Mouse (Mus musculus) forebrain, embryonic 10.5 days (tissue): ENCODE measurements around the gene Grap. TPM values are rescaled to one million over a fixed set of nuclear protein-coding genes. Genes with fewer than 3 reads are reported as not detected.

ENCODE experiments used
- DNase-seq: peaks from one replicate; pipeline ENCODE4 v3.0.0-alpha.2; 2017; ENCODE audit warnings: low spot score; ENCODE audit errors: extremely low spot score
- H3K27ac ChIP-seq: fragments of 300-500 bp; sonication (generic); 2 replicates; pipeline ENCODE4 v1.5.1; 2016; ENCODE audit warnings: mild to moderate bottlenecking
- H3K27me3 ChIP-seq: fragments of 300-500 bp; sonication (generic); 2 replicates; pipeline ENCODE4 v1.6.1; 2016; ENCODE audit warnings: mild to moderate bottlenecking; ENCODE audit not compliant: poor library complexity, severe bottlenecking
- H3K36me3 ChIP-seq: fragments of 300-500 bp; sonication (generic); replicated peaks from 2 replicates; pipeline ENCODE4 v1.6.1; 2016; ENCODE audit warnings: mild to moderate bottlenecking, moderate library complexity
- H3K4me1 ChIP-seq: fragments of 300-500 bp; sonication (generic); 2 replicates; pipeline ENCODE4 v1.6.1; 2016
- H3K4me3 ChIP-seq: fragments of 300-500 bp; sonication (generic); 2 replicates; pipeline ENCODE4 v1.5.1; 2016; ENCODE audit warnings: mild to moderate bottlenecking, moderate library complexity
- H3K9me3 ChIP-seq: fragments of 300-500 bp; sonication (generic); 2 replicates; pipeline ENCODE4 v1.6.1; 2016; ENCODE audit warnings: mild to moderate bottlenecking, moderate library complexity
- WGBS: fragments of 180-500 bp; shearing (Covaris S2); methylation state at CpG from one replicate; pipeline ENCODE4 v1.1.7; 2016; 5-methylcytosine and 5-hydroxymethylcytosine counted together
- polyA plus RNA-seq: library from polyadenylated mRNA; unstranded; fragments of >200 nt; fragmentation: Nextera tagmentation; extraction: Ambion mirVana; gene quantifications from 2 replicates; pipeline ENCODE4 v1.2.1, GENCODE M21; 2016

The Grap gene
- polyA plus RNA-seq, 1 experiment from 2014 or later, result 9.0 TPM

- Histone ChIP-seq H3K4me3 (no peak overlapping the region), H3K27ac (no peak overlapping the region), H3K27me3 (peaks cover 5% of the 10 kb centered on the region; the same call in 1 of the 2 replicates), H3K9me3 (no peaks in the 10 kb centered on the region), H3K36me3 (no peaks in the 10 kb centered on the region), H3K4me1 (0 out of 2 replicates have a peak, but pooled peaks cover 8% of the 10 kb centered on the region)
- DNase-seq, result no peak
- WGBS, result 67% methylated on average over 15 of the region's 15 CpGs
Observed at GRCm38 (mm10) chr11:61713157-61713855, 60.2 kb downstream of the Grap start.

- Histone ChIP-seq H3K27ac (no peak overlapping the region), H3K36me3 (no peaks in the 10 kb centered on the region), H3K4me3 (no peak overlapping the region), H3K9me3 (no peaks in the 10 kb centered on the region), H3K4me1 (0 out of 2 replicates have a peak, but pooled peaks cover 8% of the 10 kb centered on the region), H3K27me3 (peaks cover 5% of the 10 kb centered on the region; the same call in 1 of the 2 replicates)
- WGBS, result 43% methylated on average over 11 of the region's 11 CpGs
- peak; percentile 68 for DNase-seq
Observed at GRCm38 (mm10) chr11:61714346-61715117, 61.5 kb downstream of the Grap start.

- H3K4me1 ChIP-seq, result 0 out of 2 replicates have a peak, but pooled peaks cover 8% of the 10 kb centered on the region
- H3K9me3 ChIP-seq, result no peaks in the 10 kb centered on the region
- WGBS, result 70% methylated on average over 6 of the region's 6 CpGs
- no peak overlapping the region for H3K27ac ChIP-seq
- H3K36me3 ChIP-seq, result no peaks in the 10 kb centered on the region
- no peak for DNase-seq
- H3K27me3 ChIP-seq, result peaks cover 5% of the 10 kb centered on the region; the same call in 1 of the 2 replicates
- H3K4me3 ChIP-seq, result no peak overlapping the region
Observed at GRCm38 (mm10) chr11:61715130-61715529, 62.1 kb downstream of the Grap start.

- Histone ChIP-seq H3K27me3 (peaks cover 5% of the 10 kb centered on the region; the same call in 1 of the 2 replicates), H3K4me1 (0 out of 2 replicates have a peak, but pooled peaks cover 7% of the 10 kb centered on the region), H3K4me3 (no peak overlapping the region), H3K36me3 (no peaks in the 10 kb centered on the region), H3K9me3 (no peaks in the 10 kb centered on the region), H3K27ac (no peak overlapping the region)
- 79% methylated on average over 5 of the region's 5 CpGs for WGBS
- no peak for DNase-seq
Observed at GRCm38 (mm10) chr11:61717990-61718389, 64.9 kb downstream of the Grap start.

- H3K4me3 ChIP-seq, result no peak overlapping the region
- no peaks in the 10 kb centered on the region for H3K9me3 ChIP-seq
- H3K27me3 ChIP-seq, result no peaks in the 10 kb centered on the region
- H3K36me3 ChIP-seq, result no peaks in the 10 kb centered on the region
- H3K4me1 ChIP-seq, result no peaks in the 10 kb centered on the region
- WGBS, result 75% methylated on average over 3 of the region's 3 CpGs
- DNase-seq, result no peak
- H3K27ac ChIP-seq, result no peak overlapping the region
Observed at GRCm38 (mm10) chr11:61719387-61719786, 66.3 kb downstream of the Grap start.

GRCm38 (mm10) chr11:61719826-61720225, 66.8 kb downstream of the Grap start:
- no peaks in the 10 kb centered on the region for H3K27me3 ChIP-seq
- no peaks in the 10 kb centered on the region for H3K36me3 ChIP-seq
- H3K9me3 ChIP-seq, result no peaks in the 10 kb centered on the region
- no peak for DNase-seq
- no peaks in the 10 kb centered on the region for H3K4me1 ChIP-seq
- WGBS, result 87% methylated on average over 8 of the region's 8 CpGs
- no peak overlapping the region for H3K4me3 ChIP-seq
- H3K27ac ChIP-seq, result no peak overlapping the region

- Histone ChIP-seq H3K9me3 (no peaks in the 10 kb centered on the region), H3K27me3 (no peaks in the 10 kb centered on the region), H3K36me3 (no peaks in the 10 kb centered on the region), H3K4me1 (no peaks in the 10 kb centered on the region), H3K4me3 (no peak within 1 kb of the TSS), H3K27ac (no peak within 1 kb of the TSS)
- DNase-seq, result no peak
- 92% methylated on average over 3 of the region's 3 CpGs for WGBS
Observed at GRCm38 (mm10) chr11:61720636-61721035, 67.6 kb downstream of the Grap start, which contains the start of gene Slc5a10. Slc5a10 (minus strand) TSS chr11:61720826.

GRCm38 (mm10) chr11:61722077-61722476, 69.0 kb downstream of the Grap start:
- no peak for DNase-seq
- H3K27me3 ChIP-seq, result no peaks in the 10 kb centered on the region
- no peak overlapping the region for H3K27ac ChIP-seq
- peaks cover 12% of the 10 kb centered on the region for H3K36me3 ChIP-seq
- no peaks in the 10 kb centered on the region for H3K4me1 ChIP-seq
- H3K9me3 ChIP-seq, result no peaks in the 10 kb centered on the region
- 81% methylated on average over 5 of the region's 5 CpGs for WGBS
- H3K4me3 ChIP-seq, result no peak overlapping the region

Other genes starting within 250 kb of the Grap start
- gene Rnf112, start 199.1 kb upstream of the Grap start, polyA plus RNA-seq, result 0.26 and 0.36 TPM in 2 replicates
- 50.9 and 53.9 TPM in 2 replicates for gene Mfap4, start 167.8 kb upstream of the Grap start, polyA plus RNA-seq
- gene Mapk7, start 158.9 kb upstream of the Grap start, polyA plus RNA-seq, result 82.8 and 84.4 TPM in 2 replicates
- gene B9d1, start 148.1 kb upstream of the Grap start, polyA plus RNA-seq, result 53.0 and 53.3 TPM in 2 replicates
- gene Epn2, start 73.6 kb upstream of the Grap start, polyA plus RNA-seq, result 22.5 and 23.4 TPM in 2 replicates
- 1.5 and 1.9 TPM in 2 replicates for gene Fam83g, start 30.8 kb downstream of the Grap start, polyA plus RNA-seq
- 0.07 and 0.12 TPM in 2 replicates for gene Slc5a10, start 67.6 kb downstream of the Grap start, polyA plus RNA-seq
- 45.7 and 46.5 TPM in 2 replicates for gene Prpsap2, start 108.8 kb downstream of the Grap start, polyA plus RNA-seq
- 10.4 and 10.6 TPM in 2 replicates for gene Ulk2, start 201.8 kb downstream of the Grap start, polyA plus RNA-seq